Mouse (Mus musculus): ENCODE data around the gene Six2. TPM values are rescaled to one million over a fixed set of nuclear protein-coding genes. Genes with fewer than 3 reads are reported as not detected.

Gene Six2
- total RNA-seq, 2 experiments from 2014 or later: not detected

DNA sequence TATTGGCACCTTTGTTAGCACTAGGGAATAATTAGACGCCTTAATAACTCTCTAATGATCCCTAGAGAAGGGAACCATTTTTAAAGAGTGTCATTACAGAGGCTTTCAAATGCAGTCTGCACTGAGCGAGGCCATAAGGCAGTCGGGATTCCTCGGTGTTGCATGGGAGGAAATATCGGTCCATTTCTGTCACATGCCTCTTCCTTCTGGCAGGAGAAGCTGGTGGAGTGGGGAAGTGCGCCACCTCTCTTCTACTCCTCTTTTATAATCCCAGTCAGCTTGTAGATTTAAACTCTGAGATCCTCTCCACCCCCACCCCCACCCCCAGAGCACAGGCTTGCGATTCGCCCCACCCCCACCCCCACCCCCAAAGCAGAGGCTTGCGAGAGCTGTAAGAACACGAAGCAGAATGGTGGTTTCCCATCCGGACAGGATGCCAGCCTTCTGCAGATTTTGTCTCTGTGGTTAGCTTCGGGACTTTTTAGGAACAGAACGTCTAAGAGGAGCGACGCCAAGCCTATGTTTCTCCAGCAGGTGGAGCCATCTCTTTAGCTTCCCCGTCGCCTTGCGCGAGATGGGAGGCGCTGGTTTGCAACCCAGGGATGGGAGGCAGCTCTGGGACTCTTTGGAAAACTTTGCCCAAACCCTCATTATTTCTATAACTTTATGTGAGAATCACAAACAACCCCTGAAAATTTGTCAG lies 23.3 kb downstream of the Six2 start:
- peak; percentile 88 for ATAC-seq (replicated peaks; ENCODE audit: poor library complexity, severe bottlenecking)

GRCm38 (mm10) chr17:85664202-85664601 lies 23.9 kb downstream of the Six2 start:
- no peak for ATAC-seq (replicated peaks; ENCODE audit: poor library complexity, severe bottlenecking)

- no peak for ATAC-seq (replicated peaks; ENCODE audit: poor library complexity, severe bottlenecking)
Measured at GRCm38 (mm10) chr17:85661521-85661920, 26.6 kb downstream of the Six2 start.

GRCm38 (mm10) chr17:85660016-85660415 lies 28.1 kb downstream of the Six2 start:
- ATAC-seq (replicated peaks; ENCODE audit: poor library complexity, severe bottlenecking): no peak

- peak; percentile 88 for ATAC-seq (replicated peaks; ENCODE audit: poor library complexity, severe bottlenecking)
Measured at GRCm38 (mm10) chr17:85645718-85646665, 42.1 kb downstream of the Six2 start.

- no peak for ATAC-seq (replicated peaks; ENCODE audit: poor library complexity, severe bottlenecking)
Measured at GRCm38 (mm10) chr17:85645312-85645711, 42.8 kb downstream of the Six2 start.

- ATAC-seq (replicated peaks; ENCODE audit: poor library complexity, severe bottlenecking): no peak
Measured at GRCm38 (mm10) chr17:85637876-85638275, 50.2 kb downstream of the Six2 start.

Other genes with a start within 250 kb of the Six2 start
- not detected in 2 replicates for gene Six3, start 74.7 kb downstream of the Six2 start, total RNA-seq (2014; fragmentation: Nextera tagmentation)
- not detected in 2 replicates for gene Six3, start 74.7 kb downstream of the Six2 start, total RNA-seq (2017)

Data from granulocyte monocyte progenitor cell, adult 5-6 weeks (primary cell).